Mouse (Mus musculus) neural tube, embryonic 14.5 days (tissue): ENCODE measurements around the gene Dnajc5g. TPM values are rescaled to one million over a fixed set of nuclear protein-coding genes. Genes with fewer than 3 reads are reported as not detected.

ENCODE experiments used
- ATAC-seq: fragments of 200-750 bp; cut with Nextera tagmentation; 2 replicates; pipeline ENCODE4 v1.8.0; 2017; ENCODE audit warnings: low read depth, mild to moderate bottlenecking, moderate TSS enrichment, moderate library complexity
- H3K27ac ChIP-seq: fragments of 300-500 bp; sonication (generic); 2 replicates; pipeline ENCODE4 v1.5.1; 2014; ENCODE audit warnings: low read depth, mild to moderate bottlenecking, control low read depth, low read length, moderate library complexity, mixed read lengths
- H3K27me3 ChIP-seq: fragments of 300-500 bp; sonication (generic); 2 replicates; pipeline ENCODE4 v1.6.1; 2014; ENCODE audit warnings: low read length; ENCODE audit not compliant: control insufficient read depth, insufficient read depth
- H3K36me3 ChIP-seq: fragments of 300-500 bp; sonication (generic); 2 replicates; pipeline ENCODE4 v1.6.1; 2014; ENCODE audit warnings: low read length, mixed read lengths; ENCODE audit not compliant: control insufficient read depth, insufficient read depth
- H3K4me1 ChIP-seq: fragments of 300-500 bp; sonication (generic); 2 replicates; pipeline ENCODE4 v1.6.1; 2014; ENCODE audit warnings: low read length; ENCODE audit not compliant: control insufficient read depth, insufficient read depth
- H3K4me2 ChIP-seq: fragments of 300-500 bp; sonication (generic); 2 replicates; pipeline ENCODE4 v1.6.1; 2014; ENCODE audit warnings: mild to moderate bottlenecking, low read depth, low read length, control low read depth
- H3K4me3 ChIP-seq: fragments of 300-500 bp; sonication (generic); 2 replicates; pipeline ENCODE4 v1.5.1; 2014; ENCODE audit warnings: low read depth, low read length, control low read depth, mixed read lengths
- H3K9ac ChIP-seq: fragments of 300-500 bp; sonication (generic); replicated peaks from 2 replicates; pipeline ENCODE4 v1.6.1; 2014; ENCODE audit warnings: low read depth, mild to moderate bottlenecking, control low read depth, low read length, mixed read lengths
- H3K9me3 ChIP-seq: fragments of 300-500 bp; sonication (generic); 2 replicates; pipeline ENCODE4 v1.6.1; 2016; ENCODE audit warnings: low read length; ENCODE audit not compliant: control insufficient read depth
- WGBS: fragments of 180-500 bp; shearing (Covaris S2); extraction: QIAGEN DNeasy Blood & Tissue Kit; methylation state at CpG from one replicate; pipeline ENCODE4 v1.1.7; 2014; 5-methylcytosine and 5-hydroxymethylcytosine counted together
- polyA plus RNA-seq: library from polyadenylated mRNA; unstranded; fragments of >200 nt; fragmentation: Nextera tagmentation; extraction: Ambion mirVana; gene quantifications from 2 replicates; pipeline ENCODE4 v1.2.1, GENCODE M21; 2014

The Dnajc5g gene
- polyA plus RNA-seq, 1 experiment from 2014 or later = not detected

GRCm38 (mm10) chr5:31082355-31082754 lies 23.7 kb upstream of the Dnajc5g start:
- 18% methylated on average over 5 of the region's 5 CpGs for WGBS
- Histone ChIP-seq H3K4me2 (no peak overlapping the region), H3K9ac (no peak overlapping the region), H3K27ac (no peak overlapping the region), H3K27me3 (no peaks in the 10 kb centered on the region), H3K9me3 (no peaks in the 10 kb centered on the region), H3K4me1 (no peaks in the 10 kb centered on the region), H3K4me3 (no peak overlapping the region), H3K36me3 (peaks cover 11% of the 10 kb centered on the region)
- ATAC-seq = peak; percentile 22; the same call in 1 of the 2 replicates

- H3K9ac ChIP-seq = no peak overlapping the region
- no peaks in the 10 kb centered on the region for H3K4me1 ChIP-seq
- no peaks in the 10 kb centered on the region for H3K9me3 ChIP-seq
- ATAC-seq = peak; percentile 15
- H3K36me3 ChIP-seq = peaks cover 4% of the 10 kb centered on the region; the same call in 1 of the 2 replicates
- no peak overlapping the region for H3K4me2 ChIP-seq
- H3K27me3 ChIP-seq = no peaks in the 10 kb centered on the region
- H3K27ac ChIP-seq = peak overlapping the region; percentile 44; the same call in 1 of the 2 replicates
- H3K4me3 ChIP-seq = no peak overlapping the region
- WGBS = 38% methylated on average over 12 of the region's 12 CpGs
Measured at GRCm38 (mm10) chr5:31082935-31083625, 23.0 kb upstream of the Dnajc5g start.

GRCm38 (mm10) chr5:31083949-31084348 lies 22.1 kb upstream of the Dnajc5g start:
- no peak overlapping the region for H3K4me3 ChIP-seq
- no peaks in the 10 kb centered on the region for H3K36me3 ChIP-seq
- H3K9me3 ChIP-seq = no peaks in the 10 kb centered on the region
- H3K9ac ChIP-seq = no peak overlapping the region
- no peak overlapping the region for H3K4me2 ChIP-seq
- no peaks in the 10 kb centered on the region for H3K4me1 ChIP-seq
- 5% methylated on average over 8 of the region's 8 CpGs for WGBS
- peak; percentile 63 for ATAC-seq
- no peaks in the 10 kb centered on the region for H3K27me3 ChIP-seq
- no peak overlapping the region for H3K27ac ChIP-seq

- no peak overlapping the region for H3K27ac ChIP-seq
- WGBS = 30% methylated on average over 7 of the region's 7 CpGs
- peaks cover 11% of the 10 kb centered on the region for H3K27me3 ChIP-seq
Measured at GRCm38 (mm10) chr5:31086606-31087005, 19.5 kb upstream of the Dnajc5g start.

GRCm38 (mm10) chr5:31087131-31087530 lies 19.0 kb upstream of the Dnajc5g start:
- Histone ChIP-seq H3K4me3 (no peak overlapping the region), H3K27me3 (peaks cover 17% of the 10 kb centered on the region), H3K9me3 (no peaks in the 10 kb centered on the region), H3K9ac (no peak overlapping the region), H3K4me1 (no peaks in the 10 kb centered on the region), H3K36me3 (no peaks in the 10 kb centered on the region), H3K4me2 (no peak overlapping the region), H3K27ac (no peak overlapping the region)
- 78% methylated on average over 2 of the region's 2 CpGs for WGBS
- no peak for ATAC-seq

More at GRCm38 (mm10) chr5:31086606-31087005, 19.5 kb upstream of the Dnajc5g start:
- Histone ChIP-seq H3K4me3 (no peak overlapping the region), H3K9me3 (no peaks in the 10 kb centered on the region), H3K36me3 (no peaks in the 10 kb centered on the region), H3K4me2 (no peak overlapping the region), H3K4me1 (no peaks in the 10 kb centered on the region), H3K9ac (no peak overlapping the region)
- no peak for ATAC-seq

DNA sequence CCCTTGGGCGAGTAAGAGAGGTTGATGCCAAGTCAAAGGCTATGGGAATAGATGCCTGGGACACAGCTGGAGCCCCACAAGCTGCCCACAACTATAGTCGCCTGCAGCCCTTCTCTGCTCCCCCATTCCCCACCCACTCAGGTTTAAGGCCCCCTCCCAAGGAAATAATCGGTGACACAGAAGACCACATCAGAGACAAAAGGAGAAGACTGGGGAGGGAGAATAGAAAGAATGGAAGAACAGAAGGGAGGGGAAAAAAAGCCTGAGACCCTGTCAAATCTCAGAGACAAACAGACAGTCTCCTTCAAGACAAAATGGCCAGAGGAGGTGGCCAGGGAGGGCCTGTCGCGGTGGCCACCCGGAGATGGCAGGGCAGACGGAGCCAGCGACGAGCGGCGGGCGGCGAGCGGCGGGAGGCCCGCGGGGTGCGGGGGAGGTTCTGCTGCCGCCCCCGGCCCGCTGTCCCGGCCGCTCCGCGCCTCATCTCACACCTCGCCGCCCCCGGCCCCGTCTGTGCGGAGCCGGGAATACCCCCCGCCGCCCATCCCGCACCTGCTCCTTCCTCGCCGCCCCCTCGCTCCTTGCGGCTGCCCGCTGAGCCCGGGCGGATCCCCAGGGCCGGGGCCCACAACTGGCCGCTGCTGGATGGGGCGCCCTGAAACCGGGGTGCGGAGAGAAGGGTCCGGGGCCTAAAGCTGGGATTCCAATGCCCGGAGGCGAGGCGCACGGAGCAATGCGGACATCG lies 13.7 kb upstream of the Dnajc5g start:
- Histone ChIP-seq H3K4me1 (peaks cover 13% of the 10 kb centered on the region), H3K4me2 (peak overlapping the region; percentile 52), H3K27ac (peak overlapping the region; percentile 45), H3K9ac (peak overlapping the region; percentile 70), H3K27me3 (peaks cover 50% of the 10 kb centered on the region), H3K4me3 (peak overlapping the region; percentile 57), H3K36me3 (no peaks in the 10 kb centered on the region), H3K9me3 (no peaks in the 10 kb centered on the region)
- WGBS = under 1% methylated on average over 36 of the region's 53 CpGs
- no peak; the same call in 1 of the 2 replicates for ATAC-seq

- Histone ChIP-seq H3K4me2 (peak overlapping the region; percentile 52), H3K9me3 (no peaks in the 10 kb centered on the region), H3K27me3 (peaks cover 50% of the 10 kb centered on the region), H3K4me3 (peak overlapping the region; percentile 57), H3K4me1 (peaks cover 13% of the 10 kb centered on the region), H3K9ac (peak overlapping the region; percentile 70), H3K27ac (peak overlapping the region; percentile 44; the same call in 1 of the 2 replicates), H3K36me3 (no peaks in the 10 kb centered on the region)
- peak; percentile 35 for ATAC-seq
- WGBS = under 1% methylated on average over 44 of the region's 54 CpGs
Measured at GRCm38 (mm10) chr5:31093151-31094041, 12.7 kb upstream of the Dnajc5g start.

DNA sequence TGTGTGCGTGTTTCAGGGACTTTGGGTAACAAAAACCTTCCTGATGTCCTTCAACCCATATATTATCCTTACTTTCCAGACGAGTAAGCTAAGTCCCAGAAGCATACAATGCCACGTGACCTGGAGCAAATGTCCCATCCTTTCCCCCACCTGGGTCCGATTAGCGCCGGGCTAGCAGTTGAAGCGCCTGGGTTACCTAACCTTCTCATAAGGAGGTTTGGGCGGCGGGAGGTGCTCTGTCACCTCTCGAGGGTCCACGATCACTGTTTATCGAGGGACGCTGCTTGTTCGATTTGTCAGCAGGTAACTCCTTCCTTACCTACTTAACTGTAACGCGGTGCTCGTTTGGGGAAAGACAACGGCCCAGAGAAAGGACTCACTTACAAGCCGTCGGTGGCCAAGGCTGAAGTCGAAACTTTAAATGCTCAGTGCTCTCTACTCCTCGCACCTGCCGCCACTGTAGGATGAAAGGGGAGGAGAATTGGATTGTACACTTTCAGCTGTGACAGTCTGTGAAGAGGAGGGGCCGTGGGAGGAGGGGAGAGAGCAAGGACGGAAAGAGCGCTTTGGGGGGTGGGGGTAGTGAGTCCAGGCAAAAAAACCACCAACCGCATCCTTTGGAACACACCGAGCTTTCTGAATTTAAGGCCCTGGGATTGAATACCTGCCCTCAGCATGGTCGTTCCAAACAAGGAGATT lies 11.8 kb upstream of the Dnajc5g start:
- no peak for ATAC-seq
- no peak overlapping the region for H3K27ac ChIP-seq
- peaks cover 50% of the 10 kb centered on the region for H3K27me3 ChIP-seq
- H3K4me1 ChIP-seq = peaks cover 13% of the 10 kb centered on the region
- no peaks in the 10 kb centered on the region for H3K36me3 ChIP-seq
- H3K4me2 ChIP-seq = peak overlapping the region; percentile 52; the same call in 1 of the 2 replicates
- H3K9me3 ChIP-seq = no peaks in the 10 kb centered on the region
- no peak overlapping the region for H3K9ac ChIP-seq
- H3K4me3 ChIP-seq = no peak overlapping the region
- 2% methylated on average over 29 of the region's 29 CpGs for WGBS
